Mouse (Mus musculus) CH12.LX (cell line): ENCODE data around the gene Zfp791. TPM values are rescaled to one million over a fixed set of nuclear protein-coding genes. Genes with fewer than 3 reads are reported as not detected.

Experiments
- DNase-seq: peaks from one replicate; pipeline ENCODE4 v3.0.0-alpha.2; 2013; ENCODE audit errors: extremely low read depth
- H3K27ac ChIP-seq: 2 replicates; pipeline ENCODE4 v1.5.1; 2012; ENCODE audit warnings: low read depth, mild to moderate bottlenecking, control low read depth, moderate library complexity; ENCODE audit not compliant: insufficient read depth
- H3K27me3 ChIP-seq: replicated peaks from 2 replicates; pipeline ENCODE3; 2012; ENCODE audit warnings: inconsistent platforms
- H3K36me3 ChIP-seq, 2 experiments: replicated peaks in 1 of 2; 2 replicates each; pipeline versions ENCODE3 to v1.6.1; 2012; ENCODE audit warnings: inconsistent platforms in 1 of 2, low read length in 1 of 2, mild to moderate bottlenecking in 1 of 2, mixed read lengths in 1 of 2, moderate library complexity in 1 of 2; ENCODE audit not compliant: control insufficient read depth in 1 of 2, insufficient read depth in 1 of 2
- H3K4me1 ChIP-seq, 2 experiments: 2 replicates each; pipeline ENCODE4 v1.6.1; 2012; ENCODE audit warnings: inconsistent platforms in 1 of 2, moderate library complexity in 1 of 2; ENCODE audit not compliant: insufficient read depth in 2 of 2, control insufficient read depth in 1 of 2
- H3K4me2 ChIP-seq: 2 replicates; pipeline ENCODE4 v1.6.1; 2012; ENCODE audit warnings: low read depth, mild to moderate bottlenecking, control low read depth; ENCODE audit not compliant: poor library complexity, insufficient read depth, severe bottlenecking
- H3K4me3 ChIP-seq, 3 experiments: fragments of 150-350 bp in 1 of 3; sonication (generic) in 1 of 3; replicated peaks in 1 of 3; 2 replicates each; pipeline versions ENCODE3 to v1.5.1; 2011 to 2012; ENCODE audit warnings: low read depth in 2 of 3, low read length in 2 of 3, mild to moderate bottlenecking in 2 of 3, moderate library complexity in 2 of 3, control low read depth in 1 of 3, improper control_type of control experiment in 1 of 3, inconsistent platforms in 1 of 3, mixed read lengths in 1 of 3; ENCODE audit not compliant: poor library complexity in 1 of 3
- H3K79me2 ChIP-seq: replicated peaks from 2 replicates; pipeline ENCODE4 v1.6.1; 2012; ENCODE audit warnings: mild to moderate bottlenecking, moderate library complexity; ENCODE audit not compliant: control insufficient read depth, poor library complexity, insufficient read depth, severe bottlenecking; ENCODE audit errors: extremely low read depth
- H3K9ac ChIP-seq: 2 replicates; pipeline ENCODE4 v1.6.1; 2012; ENCODE audit warnings: low read depth, mild to moderate bottlenecking, control low read depth, moderate library complexity; ENCODE audit not compliant: insufficient read depth
- H3K9me3 ChIP-seq: replicated peaks from 2 replicates; pipeline ENCODE3; 2012; ENCODE audit warnings: low read length, inconsistent platforms, mixed read lengths
- BHLHE40 ChIP-seq: IDR thresholded peaks from 2 replicates; pipeline ENCODE4 v1.6.1; 2011; ENCODE audit warnings: mild to moderate bottlenecking, low read depth, low read length, improper control_type of control experiment
- CHD1 ChIP-seq: IDR thresholded peaks from 2 replicates; pipeline ENCODE4 v1.6.1; 2012; ENCODE audit warnings: low read depth, low read length, improper control_type of control experiment, inconsistent platforms
- CHD2 ChIP-seq: IDR thresholded peaks from 2 replicates; pipeline ENCODE4 v1.6.1; 2011; ENCODE audit warnings: low read length, improper control_type of control experiment
- CTCF ChIP-seq, 2 experiments: IDR thresholded peaks in 1 of 2; conservative IDR thresholded peaks in 1 of 2; 2 replicates each; pipeline ENCODE4 v1.5.1; 2011 to 2012; ENCODE audit warnings: low read depth in 2 of 2, low read length in 2 of 2, improper control_type of control experiment in 1 of 2, inconsistent platforms in 1 of 2, mild to moderate bottlenecking in 1 of 2, moderate library complexity in 1 of 2
- E2F4 ChIP-seq: IDR thresholded peaks from 2 replicates; pipeline ENCODE4 v1.6.1; 2011; ENCODE audit warnings: low read depth, low read length, improper control_type of control experiment; ENCODE audit not compliant: insufficient replicate concordance
- ELF1 ChIP-seq: IDR thresholded peaks from 2 replicates; pipeline ENCODE4 v1.6.1; 2014; ENCODE audit warnings: low read depth, mild to moderate bottlenecking, inconsistent platforms, low read length, improper control_type of control experiment
- EP300 ChIP-seq: IDR thresholded peaks from 2 replicates; pipeline ENCODE4 v1.6.1; 2011; ENCODE audit warnings: low read length, improper control_type of control experiment
- ETS1 ChIP-seq: conservative IDR thresholded peaks from 2 replicates; pipeline ENCODE4 v1.6.1; 2012; ENCODE audit warnings: low read depth, mild to moderate bottlenecking, inconsistent platforms, low read length, improper control_type of control experiment, moderate library complexity
- GABPA ChIP-seq: IDR thresholded peaks from 2 replicates; pipeline ENCODE4 v1.6.1; 2012; ENCODE audit warnings: low read depth, low read length, improper control_type of control experiment, inconsistent platforms; ENCODE audit not compliant: insufficient replicate concordance
- HCFC1 ChIP-seq: IDR thresholded peaks from 2 replicates; pipeline ENCODE4 v1.6.1; 2012; ENCODE audit warnings: low read depth, mild to moderate bottlenecking, inconsistent platforms, low read length, improper control_type of control experiment
- IRF4 ChIP-seq: IDR thresholded peaks from 2 replicates; pipeline ENCODE4 v1.6.1; 2014; ENCODE audit warnings: low read depth, mild to moderate bottlenecking, inconsistent platforms, low read length, improper control_type of control experiment
- JUN ChIP-seq: IDR thresholded peaks from 2 replicates; pipeline ENCODE4 v1.6.1; 2011; ENCODE audit warnings: low read depth, mild to moderate bottlenecking, low read length, improper control_type of control experiment, moderate library complexity; ENCODE audit not compliant: insufficient read depth
- JUND ChIP-seq: conservative IDR thresholded peaks from 2 replicates; pipeline ENCODE4 v1.6.1; 2011; ENCODE audit warnings: low read depth, low read length, improper control_type of control experiment
- KAT2A ChIP-seq: IDR thresholded peaks from 2 replicates; pipeline ENCODE4 v1.6.1; 2012; ENCODE audit warnings: low read length, improper control_type of control experiment, inconsistent platforms; ENCODE audit not compliant: insufficient replicate concordance
- MAFK ChIP-seq: IDR thresholded peaks from 2 replicates; pipeline ENCODE4 v1.6.1; 2011; ENCODE audit warnings: low read length, improper control_type of control experiment; ENCODE audit not compliant: insufficient replicate concordance
- MAX ChIP-seq: IDR thresholded peaks from 2 replicates; pipeline ENCODE4 v1.6.1; 2011; ENCODE audit warnings: low read length, improper control_type of control experiment
- MAZ ChIP-seq: IDR thresholded peaks from 2 replicates; pipeline ENCODE4 v1.6.1; 2012; ENCODE audit warnings: low read depth, mild to moderate bottlenecking, inconsistent platforms, low read length, improper control_type of control experiment, moderate library complexity
- MEF2A ChIP-seq: IDR thresholded peaks from 2 replicates; pipeline ENCODE4 v1.6.1; 2014; ENCODE audit warnings: low read depth, mild to moderate bottlenecking, inconsistent platforms, low read length, improper control_type of control experiment, borderline replicate concordance
- MXI1 ChIP-seq: IDR thresholded peaks from 2 replicates; pipeline ENCODE4 v1.6.1; 2011; ENCODE audit warnings: mild to moderate bottlenecking, low read depth, low read length, improper control_type of control experiment
- MYC ChIP-seq: IDR thresholded peaks from 2 replicates; pipeline ENCODE4 v1.6.1; 2011; ENCODE audit warnings: low read depth, mild to moderate bottlenecking, improper control_type of control experiment, low read length
- NELFE ChIP-seq: IDR thresholded peaks from 2 replicates; pipeline ENCODE4 v1.6.1; 2011; ENCODE audit warnings: low read depth, low read length, improper control_type of control experiment
- NRF1 ChIP-seq: IDR thresholded peaks from 2 replicates; pipeline ENCODE4 v1.6.1; 2014; ENCODE audit warnings: low read depth, mild to moderate bottlenecking, inconsistent platforms, low read length, improper control_type of control experiment, moderate library complexity
- PAX5 ChIP-seq: IDR thresholded peaks from 2 replicates; pipeline ENCODE4 v1.6.1; 2012; ENCODE audit warnings: low read length, inconsistent platforms, mixed read lengths
- POLR2A ChIP-seq: IDR thresholded peaks from 2 replicates; pipeline ENCODE4 v1.6.1; 2011; ENCODE audit warnings: low read depth, mild to moderate bottlenecking, improper control_type of control experiment, low read length
- POLR2AphosphoS2 ChIP-seq: IDR thresholded peaks from 2 replicates; pipeline ENCODE4 v1.6.1; 2011; ENCODE audit warnings: low read depth, low read length, improper control_type of control experiment
- RAD21 ChIP-seq: IDR thresholded peaks from 2 replicates; pipeline ENCODE4 v1.6.1; 2011; ENCODE audit warnings: low read depth, mild to moderate bottlenecking, low read length, improper control_type of control experiment, moderate library complexity
- RCOR1 ChIP-seq: conservative IDR thresholded peaks from 2 replicates; pipeline ENCODE4 v1.6.1; 2012; ENCODE audit warnings: low read depth, mild to moderate bottlenecking, inconsistent platforms, low read length, improper control_type of control experiment
- SIN3A ChIP-seq: IDR thresholded peaks from 2 replicates; pipeline ENCODE4 v1.6.1; 2012; ENCODE audit warnings: low read length, improper control_type of control experiment, inconsistent platforms
- SMC3 ChIP-seq: IDR thresholded peaks from 2 replicates; pipeline ENCODE4 v1.6.1; 2011; ENCODE audit warnings: low read depth, low read length, improper control_type of control experiment
- TBP ChIP-seq: conservative IDR thresholded peaks from 2 replicates; pipeline ENCODE4 v1.6.1; 2011; ENCODE audit warnings: low read depth, low read length, improper control_type of control experiment
- TCF12 ChIP-seq: IDR thresholded peaks from 2 replicates; pipeline ENCODE4 v1.6.1; 2014; ENCODE audit warnings: low read depth, mild to moderate bottlenecking, inconsistent platforms, low read length, improper control_type of control experiment
- UBTF ChIP-seq: IDR thresholded peaks from 2 replicates; pipeline ENCODE4 v1.6.1; 2012; ENCODE audit warnings: low read depth, mild to moderate bottlenecking, inconsistent platforms, low read length, improper control_type of control experiment, moderate library complexity
- USF1 ChIP-seq: IDR thresholded peaks from 2 replicates; pipeline ENCODE4 v1.6.1; 2014; ENCODE audit warnings: low read depth, mild to moderate bottlenecking, inconsistent platforms, low read length, improper control_type of control experiment
- USF2 ChIP-seq: conservative IDR thresholded peaks from 2 replicates; pipeline ENCODE4 v1.6.1; 2011; ENCODE audit warnings: low read depth, low read length, improper control_type of control experiment
- ZC3H11A ChIP-seq: IDR thresholded peaks from 2 replicates; pipeline ENCODE4 v1.6.1; 2012; ENCODE audit warnings: low read depth, mild to moderate bottlenecking, inconsistent platforms, low read length, improper control_type of control experiment
- ZKSCAN1 ChIP-seq: IDR thresholded peaks from 2 replicates; pipeline ENCODE4 v1.6.1; 2012; ENCODE audit warnings: low read depth, inconsistent platforms, low read length, improper control_type of control experiment, borderline replicate concordance
- ZMIZ1 ChIP-seq: IDR thresholded peaks from 2 replicates; pipeline ENCODE4 v1.6.1; 2012; ENCODE audit warnings: low read depth, mild to moderate bottlenecking, inconsistent platforms, low read length, improper control_type of control experiment
- ZNF384 ChIP-seq: IDR thresholded peaks from 2 replicates; pipeline ENCODE4 v1.6.1; 2012; ENCODE audit warnings: low read depth, low read length, improper control_type of control experiment, inconsistent platforms
- dilution Hi-C: fragments of 300-500 bp; cut with MboI; formaldehyde crosslinking; loops from 2 replicates; pipeline ENCODE4 v1.14.3; 2020; ENCODE audit warnings: low sequenced_read_pairs; ENCODE audit not compliant: extremely low pct_unique_long_range_greater_than_20kb, extremely low pct_ligation_motif_present
- in situ Hi-C: fragments of 300-500 bp; cut with MboI; formaldehyde crosslinking; loops from 3 replicates; pipeline ENCODE4 v1.14.3; 2019; ENCODE audit warnings: low sequenced_read_pairs, low pct_ligation_motif_present, low pct_unique_long_range_greater_than_20kb, mixed read lengths
- polyA plus RNA-seq: library from polyadenylated mRNA; unstranded; fragments of >175 nt; gene quantifications from 2 replicates; pipeline ENCODE4 v1.2.1, GENCODE M21; 2012; ENCODE audit warnings: low read depth; ENCODE audit not compliant: insufficient read length
- total RNA-seq, 2 experiments: library from RNA; depleted of rRNA; stranded (reverse); fragments of 300-350 nt in 1 of 2; fragments of >200 nt in 1 of 2; gene quantifications; 2 replicates each; pipeline ENCODE4 v1.2.3; 2012 to 2014

The Zfp791 gene
- total and polyA plus RNA-seq, 3 experiments, result 0.81 to 1.1 (median 0.98) TPM

DNA sequence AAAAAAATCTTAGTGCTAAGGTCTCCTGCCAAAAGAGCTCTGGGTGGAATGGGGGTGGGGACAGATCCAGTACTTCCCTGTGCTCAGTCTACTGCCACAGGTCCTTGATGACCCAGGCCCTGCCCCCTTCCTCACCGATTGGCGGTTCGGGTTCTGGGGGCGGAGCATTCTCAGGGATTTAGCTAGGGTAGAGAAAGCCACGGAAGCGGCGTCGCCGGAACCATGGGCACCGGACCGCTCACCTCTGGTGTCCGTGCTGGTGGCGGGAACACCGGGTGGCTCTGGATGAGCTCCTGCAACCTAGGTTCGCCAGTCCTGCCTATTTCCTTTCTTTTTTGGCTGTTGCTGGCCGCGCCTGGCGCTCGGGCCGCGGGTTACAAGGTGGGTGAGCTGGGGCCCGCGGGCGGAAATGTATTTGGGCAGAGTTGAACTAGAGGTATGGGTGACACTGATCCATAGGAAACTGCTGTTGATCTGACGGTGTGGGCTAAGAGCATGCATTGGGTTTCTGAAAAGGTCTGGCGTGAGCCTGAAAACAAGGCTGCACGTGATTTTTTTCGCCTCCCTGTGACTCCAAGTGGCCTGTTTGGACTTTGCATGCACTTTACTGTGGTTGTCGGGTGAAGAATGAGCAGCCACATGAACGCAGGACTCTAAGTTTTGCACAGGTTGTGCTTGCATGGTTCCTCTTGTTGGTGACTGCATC, 39.6 kb downstream of the Zfp791 start, which contains the start of gene Man2b1:
Gene Man2b1, plus strand, starts transcription at position 163 of the 706 bp plus-strand sequence.
- Histone ChIP-seq H3K4me1 (peaks cover 7 to 39% of the 10 kb centered on the region in 2 experiments; a peak in 3 of 4 replicates), H3K9me3 (no peaks in the 10 kb centered on the region), H3K4me3 (peak within 1 kb of the TSS; percentile 78 to 86 (median 79)), H3K27ac (no peak within 1 kb of the TSS), H3K4me2 (peak within 1 kb of the TSS; percentile 89), H3K9ac (peak within 1 kb of the TSS; percentile 79), H3K36me3 (peaks cover 35 to 48% of the 10 kb centered on the region in 2 experiments), H3K79me2 (peaks cover 16% of the 10 kb centered on the region), H3K27me3 (no peaks in the 10 kb centered on the region)
- in situ Hi-C loops, result no loop called here
- peak; percentile 96 for DNase-seq
- TF ChIP-seq USF1 (peak; percentile 30; the same call in 1 of the 2 replicates), PAX5 (no peak), CTCF (conservative IDR thresholded peaks at IDR 0.05 in 1 of 2, IDR thresholded peaks at IDR 0.05 in 1 of 2; ENCODE audit: low read depth in 2 of 2, low read length in 2 of 2) (no peak), BHLHE40 (peak; percentile 90), MAX (peak; percentile 74), IRF4 (0 out of 2 replicates have a peak, but pooled peaks have one; percentile 23), RCOR1 (no peak), HCFC1 (peak; percentile 71), POLR2A (peak; percentile 94), UBTF (no peak), GABPA (no peak), ZMIZ1 (peak; percentile 88), MYC (peak; percentile 12; the same call in 1 of the 2 replicates), CHD1 (no peak), ZNF384 (no peak), CHD2 (peak; percentile 49), NELFE (peak; percentile 84), MXI1 (peak; percentile 79), ZKSCAN1 (no peak), SIN3A (peak; percentile 72), ELF1 (peak; percentile 76), MAZ (no peak), TBP (0 out of 2 replicates have a peak, but pooled peaks have one; percentile 61), USF2 (no peak), KAT2A (no peak), SMC3 (no peak), ETS1 (no peak), E2F4 (no peak), MEF2A (peak; percentile 44; the same call in 1 of the 2 replicates), POLR2AphosphoS2 (peak; percentile 90), RAD21 (no peak), MAFK (no peak), NRF1 (0 out of 2 replicates have a peak, but pooled peaks have one; percentile 30), ZC3H11A (no peak), JUN (no peak), JUND (no peak), TCF12 (peak; percentile 47; the same call in 1 of the 2 replicates), EP300 (no peak)
- dilution Hi-C loops, result no loop called here
